Mouse (Mus musculus): ENCODE data around the gene Arhgap15. TPM values are rescaled to one million over a fixed set of nuclear protein-coding genes. Genes with fewer than 3 reads are reported as not detected.

Arhgap15 gene
- total and polyA plus RNA-seq, 3 experiments: 0.89 to 56.4 (median 39.8) TPM

- no peaks in the 10 kb centered on the region for H3K36me3 ChIP-seq (replicated peaks)
- ATAC-seq (ENCODE audit: extremely low read depth, insufficient number of reproducible peaks, low FRiP score, poor library complexity, severe bottlenecking) (no peak), DNase-seq (ENCODE audit: low spot score) (no peak)
- H3K4me3 ChIP-seq (ENCODE audit: low read depth, low read length): no peak overlapping the region
- H3K27me3 ChIP-seq (ENCODE audit: insufficient read depth, low read length): no peaks in the 10 kb centered on the region
- TF ChIP-seq GATA2 (IDR thresholded peaks at IDR 0.05; ENCODE audit: borderline replicate concordance, low read depth, low read length) (no peak), POLR2AphosphoS5 (IDR thresholded peaks at IDR 0.05; ENCODE audit: insufficient replicate concordance, low read depth, low read length) (no peak), TAL1 (conservative IDR thresholded peaks at IDR 0.05; ENCODE audit: low read depth, low read length) (no peak), GATA1 (IDR thresholded peaks at IDR 0.05; ENCODE audit: borderline replicate concordance, low read length) (no peak), CTCF (IDR thresholded peaks at IDR 0.05; ENCODE audit: low read depth, low read length) (no peak)
- no peaks in the 10 kb centered on the region for H3K9me3 ChIP-seq (replicated peaks)
- H3K4me1 ChIP-seq (ENCODE audit: insufficient read depth, low read depth, low read length): no peaks in the 10 kb centered on the region
Measured at GRCm38 (mm10) chr2:44192058-44192457, 443.4 kb downstream of the Arhgap15 start.

- H3K27me3 ChIP-seq (ENCODE audit: insufficient read depth, low read length): no peaks in the 10 kb centered on the region
- ATAC-seq (ENCODE audit: extremely low read depth, insufficient number of reproducible peaks, low FRiP score, poor library complexity, severe bottlenecking) (no peak), DNase-seq (ENCODE audit: low spot score) (no peak)
- H3K4me1 ChIP-seq (ENCODE audit: insufficient read depth, low read depth, low read length): no peaks in the 10 kb centered on the region
- H3K9me3 ChIP-seq (replicated peaks): no peaks in the 10 kb centered on the region
- TF ChIP-seq GATA2 (IDR thresholded peaks at IDR 0.05; ENCODE audit: borderline replicate concordance, low read depth, low read length) (no peak), TAL1 (conservative IDR thresholded peaks at IDR 0.05; ENCODE audit: low read depth, low read length) (no peak), POLR2AphosphoS5 (IDR thresholded peaks at IDR 0.05; ENCODE audit: insufficient replicate concordance, low read depth, low read length) (no peak), GATA1 (IDR thresholded peaks at IDR 0.05; ENCODE audit: borderline replicate concordance, low read length) (no peak), CTCF (IDR thresholded peaks at IDR 0.05; ENCODE audit: low read depth, low read length) (no peak)
- H3K4me3 ChIP-seq (ENCODE audit: low read depth, low read length): no peak overlapping the region
- no peaks in the 10 kb centered on the region for H3K36me3 ChIP-seq (replicated peaks)
Measured at GRCm38 (mm10) chr2:44215506-44215905, 466.9 kb downstream of the Arhgap15 start.

GRCm38 (mm10) chr2:44217811-44218210 lies 469.2 kb downstream of the Arhgap15 start:
- ATAC-seq (ENCODE audit: extremely low read depth, insufficient number of reproducible peaks, low FRiP score, poor library complexity, severe bottlenecking): no peak
- Histone ChIP-seq H3K27me3 (ENCODE audit: insufficient read depth, low read length) (no peaks in the 10 kb centered on the region), H3K36me3 (replicated peaks) (no peaks in the 10 kb centered on the region), H3K9me3 (replicated peaks) (no peaks in the 10 kb centered on the region), H3K4me1 (ENCODE audit: insufficient read depth, low read depth, low read length) (no peaks in the 10 kb centered on the region), H3K4me3 (ENCODE audit: low read depth, low read length) (no peak overlapping the region)
- no peak for DNase-seq (ENCODE audit: low spot score)
- TF ChIP-seq GATA2 (IDR thresholded peaks at IDR 0.05; ENCODE audit: borderline replicate concordance, low read depth, low read length) (no peak), CTCF (IDR thresholded peaks at IDR 0.05; ENCODE audit: low read depth, low read length) (no peak), POLR2AphosphoS5 (IDR thresholded peaks at IDR 0.05; ENCODE audit: insufficient replicate concordance, low read depth, low read length) (no peak), TAL1 (conservative IDR thresholded peaks at IDR 0.05; ENCODE audit: low read depth, low read length) (no peak), GATA1 (IDR thresholded peaks at IDR 0.05; ENCODE audit: borderline replicate concordance, low read length) (no peak)

- DNase-seq (ENCODE audit: low spot score) (no peak), ATAC-seq (ENCODE audit: extremely low read depth, insufficient number of reproducible peaks, low FRiP score, poor library complexity, severe bottlenecking) (no peak)
- H3K9me3 ChIP-seq (replicated peaks): no peaks in the 10 kb centered on the region
- no peaks in the 10 kb centered on the region for H3K27me3 ChIP-seq (ENCODE audit: insufficient read depth, low read length)
- TF ChIP-seq POLR2AphosphoS5 (IDR thresholded peaks at IDR 0.05; ENCODE audit: insufficient replicate concordance, low read depth, low read length): no peak
- no peak for TF ChIP-seq GATA1 (IDR thresholded peaks at IDR 0.05; ENCODE audit: borderline replicate concordance, low read length)
- TF ChIP-seq GATA2 (IDR thresholded peaks at IDR 0.05; ENCODE audit: borderline replicate concordance, low read depth, low read length): no peak
- TF ChIP-seq CTCF (IDR thresholded peaks at IDR 0.05; ENCODE audit: low read depth, low read length): no peak
- no peak for TF ChIP-seq TAL1 (conservative IDR thresholded peaks at IDR 0.05; ENCODE audit: low read depth, low read length)
- H3K4me3 ChIP-seq (ENCODE audit: low read depth, low read length): no peak overlapping the region
- no peaks in the 10 kb centered on the region for H3K36me3 ChIP-seq (replicated peaks)
- no peaks in the 10 kb centered on the region for H3K4me1 ChIP-seq (ENCODE audit: insufficient read depth, low read depth, low read length)
Measured at GRCm38 (mm10) chr2:44218317-44218716, 469.7 kb downstream of the Arhgap15 start.

GRCm38 (mm10) chr2:44221686-44222085 lies 473.1 kb downstream of the Arhgap15 start:
- Histone ChIP-seq H3K4me3 (ENCODE audit: low read depth, low read length) (no peak overlapping the region), H3K9me3 (replicated peaks) (no peaks in the 10 kb centered on the region), H3K27me3 (ENCODE audit: insufficient read depth, low read length) (no peaks in the 10 kb centered on the region), H3K4me1 (ENCODE audit: insufficient read depth, low read depth, low read length) (no peaks in the 10 kb centered on the region), H3K36me3 (replicated peaks) (no peaks in the 10 kb centered on the region)
- ATAC-seq (ENCODE audit: extremely low read depth, insufficient number of reproducible peaks, low FRiP score, poor library complexity, severe bottlenecking) (no peak), DNase-seq (ENCODE audit: low spot score) (no peak)
- TF ChIP-seq CTCF (IDR thresholded peaks at IDR 0.05; ENCODE audit: low read depth, low read length) (no peak), POLR2AphosphoS5 (IDR thresholded peaks at IDR 0.05; ENCODE audit: insufficient replicate concordance, low read depth, low read length) (no peak), GATA1 (IDR thresholded peaks at IDR 0.05; ENCODE audit: borderline replicate concordance, low read length) (no peak), GATA2 (IDR thresholded peaks at IDR 0.05; ENCODE audit: borderline replicate concordance, low read depth, low read length) (no peak), TAL1 (conservative IDR thresholded peaks at IDR 0.05; ENCODE audit: low read depth, low read length) (no peak)

- H3K9me3 ChIP-seq (replicated peaks): no peaks in the 10 kb centered on the region
- ATAC-seq (ENCODE audit: extremely low read depth, insufficient number of reproducible peaks, low FRiP score, poor library complexity, severe bottlenecking) (no peak), DNase-seq (ENCODE audit: low spot score) (no peak)
- no peaks in the 10 kb centered on the region for H3K36me3 ChIP-seq (replicated peaks)
- no peaks in the 10 kb centered on the region for H3K4me1 ChIP-seq (ENCODE audit: insufficient read depth, low read depth, low read length)
- no peaks in the 10 kb centered on the region for H3K27me3 ChIP-seq (ENCODE audit: insufficient read depth, low read length)
- TF ChIP-seq TAL1 (conservative IDR thresholded peaks at IDR 0.05; ENCODE audit: low read depth, low read length): no peak
- TF ChIP-seq CTCF (IDR thresholded peaks at IDR 0.05; ENCODE audit: low read depth, low read length): no peak
- TF ChIP-seq POLR2AphosphoS5 (IDR thresholded peaks at IDR 0.05; ENCODE audit: insufficient replicate concordance, low read depth, low read length): no peak
- no peak for TF ChIP-seq GATA1 (IDR thresholded peaks at IDR 0.05; ENCODE audit: borderline replicate concordance, low read length)
- no peak for TF ChIP-seq GATA2 (IDR thresholded peaks at IDR 0.05; ENCODE audit: borderline replicate concordance, low read depth, low read length)
- H3K4me3 ChIP-seq (ENCODE audit: low read depth, low read length): no peak overlapping the region
Measured at GRCm38 (mm10) chr2:44222176-44222753, 473.6 kb downstream of the Arhgap15 start.

Measured in G1E (cell line).